Mouse (Mus musculus) hindbrain, embryonic 16.5 days (tissue): ENCODE data around the gene Bcl6. TPM values are rescaled to one million over a fixed set of nuclear protein-coding genes. Genes with fewer than 3 reads are reported as not detected.

Source experiments
- ATAC-seq: fragments of 200-750 bp; cut with Nextera tagmentation; 2 replicates; pipeline ENCODE4 v1.8.0; 2017; ENCODE audit warnings: moderate TSS enrichment, moderate library complexity
- H3K27ac ChIP-seq: fragments of 300-500 bp; sonication (generic); 2 replicates; pipeline ENCODE4 v1.5.1; 2014; ENCODE audit warnings: low read depth, mild to moderate bottlenecking, control low read depth, low read length, moderate library complexity
- H3K27me3 ChIP-seq: fragments of 300-500 bp; sonication (generic); replicated peaks from 2 replicates; pipeline ENCODE4 v1.6.1; 2014; ENCODE audit warnings: low read length; ENCODE audit not compliant: control insufficient read depth, insufficient read depth
- H3K36me3 ChIP-seq: fragments of 300-500 bp; sonication (generic); 2 replicates; pipeline ENCODE4 v1.6.1; 2014; ENCODE audit warnings: mild to moderate bottlenecking, low read length, moderate library complexity, mixed read lengths; ENCODE audit not compliant: control insufficient read depth, insufficient read depth
- H3K4me1 ChIP-seq: fragments of 300-500 bp; sonication (generic); 2 replicates; pipeline ENCODE4 v1.6.1; 2014; ENCODE audit warnings: low read depth, low read length; ENCODE audit not compliant: control insufficient read depth, insufficient read depth
- H3K4me2 ChIP-seq: fragments of 300-500 bp; sonication (generic); 2 replicates; pipeline ENCODE4 v1.6.1; 2014; ENCODE audit warnings: mild to moderate bottlenecking, low read length, control low read depth, moderate library complexity
- H3K4me3 ChIP-seq: fragments of 300-500 bp; sonication (generic); 2 replicates; pipeline ENCODE4 v1.5.1; 2014; ENCODE audit warnings: mild to moderate bottlenecking, low read length, control low read depth, moderate library complexity
- H3K9ac ChIP-seq: fragments of 300-500 bp; sonication (generic); 2 replicates; pipeline ENCODE4 v1.6.1; 2014; ENCODE audit warnings: low read depth, mild to moderate bottlenecking, control low read depth, low read length, moderate library complexity
- H3K9me3 ChIP-seq: fragments of 300-500 bp; sonication (generic); 2 replicates; pipeline ENCODE4 v1.6.1; 2014; ENCODE audit warnings: mild to moderate bottlenecking, low read length, moderate library complexity; ENCODE audit not compliant: control insufficient read depth
- WGBS: fragments of 180-500 bp; shearing (Covaris S2); extraction: QIAGEN DNeasy Blood & Tissue Kit; methylation state at CpG from one replicate; pipeline ENCODE4 v1.1.7; 2014; 5-methylcytosine and 5-hydroxymethylcytosine counted together
- polyA plus RNA-seq: library from polyadenylated mRNA; unstranded; fragments of >200 nt; fragmentation: Nextera tagmentation; extraction: Ambion mirVana; gene quantifications from 2 replicates; pipeline ENCODE4 v1.2.1, GENCODE M21; 2015

Gene Bcl6
- polyA plus RNA-seq, 1 experiment from 2014 or later = 0.79 TPM

- Histone ChIP-seq H3K27ac (no peak overlapping the region), H3K4me3 (no peak overlapping the region), H3K27me3 (no peaks in the 10 kb centered on the region), H3K4me1 (no peaks in the 10 kb centered on the region), H3K4me2 (no peak overlapping the region), H3K9ac (no peak overlapping the region), H3K36me3 (no peaks in the 10 kb centered on the region), H3K9me3 (no peaks in the 10 kb centered on the region)
- no peak for ATAC-seq
- WGBS = 73% methylated on average over 5 of the region's 5 CpGs
These were observed 28.1 kb upstream of the Bcl6 start for GRCm38 (mm10) chr16:24016742-24017141.

GRCm38 (mm10) chr16:24016273-24016672 lies 27.6 kb upstream of the Bcl6 start:
- Histone ChIP-seq H3K36me3 (no peaks in the 10 kb centered on the region), H3K27me3 (no peaks in the 10 kb centered on the region), H3K4me3 (no peak overlapping the region), H3K4me1 (no peaks in the 10 kb centered on the region), H3K9ac (no peak overlapping the region), H3K4me2 (no peak overlapping the region), H3K27ac (no peak overlapping the region), H3K9me3 (no peaks in the 10 kb centered on the region)
- ATAC-seq = no peak
- 52% methylated on average over 6 of the region's 6 CpGs for whole genome bisulfite sequencing

- H3K36me3 ChIP-seq = no peaks in the 10 kb centered on the region
- no peaks in the 10 kb centered on the region for H3K4me1 ChIP-seq
- no peak overlapping the region for H3K4me2 ChIP-seq
- no peak for ATAC-seq
- WGBS = 92% methylated on average over 3 of the region's 3 CpGs
- no peak overlapping the region for H3K27ac ChIP-seq
- no peaks in the 10 kb centered on the region for H3K9me3 ChIP-seq
- no peak overlapping the region for H3K9ac ChIP-seq
- no peaks in the 10 kb centered on the region for H3K27me3 ChIP-seq
- no peak overlapping the region for H3K4me3 ChIP-seq
These were observed 25.7 kb upstream of the Bcl6 start for GRCm38 (mm10) chr16:24014378-24014777.

- H3K27me3 ChIP-seq = no peaks in the 10 kb centered on the region
- H3K4me3 ChIP-seq = no peak overlapping the region
- no peak overlapping the region for H3K27ac ChIP-seq
- H3K4me1 ChIP-seq = no peaks in the 10 kb centered on the region
- no peak overlapping the region for H3K4me2 ChIP-seq
- H3K9ac ChIP-seq = no peak overlapping the region
- WGBS = 56% methylated on average over 3 of the region's 3 CpGs
- no peak for ATAC-seq
- no peaks in the 10 kb centered on the region for H3K9me3 ChIP-seq
- no peaks in the 10 kb centered on the region for H3K36me3 ChIP-seq
These were observed 23.4 kb upstream of the Bcl6 start for GRCm38 (mm10) chr16:24012066-24012465.

- Histone ChIP-seq H3K27me3 (no peaks in the 10 kb centered on the region), H3K36me3 (no peaks in the 10 kb centered on the region), H3K4me3 (no peak overlapping the region), H3K9me3 (no peaks in the 10 kb centered on the region), H3K4me1 (no peaks in the 10 kb centered on the region), H3K9ac (no peak overlapping the region), H3K27ac (no peak overlapping the region), H3K4me2 (no peak overlapping the region)
- 79% methylated on average over 3 of the region's 3 CpGs for WGBS
- no peak for ATAC-seq
These were observed 22.7 kb upstream of the Bcl6 start for GRCm38 (mm10) chr16:24011306-24011705.

- Histone ChIP-seq H3K4me2 (no peak overlapping the region), H3K4me3 (no peak overlapping the region), H3K9me3 (no peaks in the 10 kb centered on the region), H3K36me3 (no peaks in the 10 kb centered on the region), H3K27ac (no peak overlapping the region), H3K4me1 (no peaks in the 10 kb centered on the region), H3K27me3 (no peaks in the 10 kb centered on the region), H3K9ac (no peak overlapping the region)
- ATAC-seq = no peak
- WGBS = 98% methylated on average over 2 of the region's 2 CpGs
These were observed 21.2 kb upstream of the Bcl6 start for GRCm38 (mm10) chr16:24009891-24010290.

GRCm38 (mm10) chr16:24005928-24006327 lies 17.3 kb upstream of the Bcl6 start:
- ATAC-seq = no peak
- WGBS = 88% methylated on average over 8 of the region's 8 CpGs
- no peaks in the 10 kb centered on the region for H3K4me1 ChIP-seq
- no peak overlapping the region for H3K4me2 ChIP-seq
- H3K27me3 ChIP-seq = no peaks in the 10 kb centered on the region
- no peak overlapping the region for H3K27ac ChIP-seq
- H3K4me3 ChIP-seq = no peak overlapping the region
- no peak overlapping the region for H3K9ac ChIP-seq
- no peaks in the 10 kb centered on the region for H3K9me3 ChIP-seq
- no peaks in the 10 kb centered on the region for H3K36me3 ChIP-seq

- no peaks in the 10 kb centered on the region for H3K4me1 ChIP-seq
- no peaks in the 10 kb centered on the region for H3K9me3 ChIP-seq
- 95% methylated on average over 6 of the region's 6 CpGs for WGBS
- no peaks in the 10 kb centered on the region for H3K27me3 ChIP-seq
- no peaks in the 10 kb centered on the region for H3K36me3 ChIP-seq
- H3K27ac ChIP-seq = no peak overlapping the region
- H3K4me3 ChIP-seq = no peak overlapping the region
- no peak overlapping the region for H3K9ac ChIP-seq
- ATAC-seq = no peak
- no peak overlapping the region for H3K4me2 ChIP-seq
These were observed 9.3 kb upstream of the Bcl6 start for GRCm38 (mm10) chr16:23997912-23998311.

GRCm38 (mm10) chr16:23997228-23997627 lies 8.6 kb upstream of the Bcl6 start:
- no peaks in the 10 kb centered on the region for H3K27me3 ChIP-seq
- H3K4me1 ChIP-seq = no peaks in the 10 kb centered on the region
- no peaks in the 10 kb centered on the region for H3K36me3 ChIP-seq
- no peak for ATAC-seq
- 86% methylated on average over 3 of the region's 3 CpGs for WGBS
- H3K9ac ChIP-seq = no peak overlapping the region
- H3K4me3 ChIP-seq = no peak overlapping the region
- no peak overlapping the region for H3K4me2 ChIP-seq
- no peak overlapping the region for H3K27ac ChIP-seq
- H3K9me3 ChIP-seq = no peaks in the 10 kb centered on the region

GRCm38 (mm10) chr16:23996342-23996741 lies 7.7 kb upstream of the Bcl6 start:
- no peak for ATAC-seq
- Histone ChIP-seq H3K27ac (no peak overlapping the region), H3K4me3 (no peak overlapping the region)

More at GRCm38 (mm10) chr16:23996342-23996741, 7.7 kb upstream of the Bcl6 start:
- Histone ChIP-seq H3K9me3 (no peaks in the 10 kb centered on the region), H3K4me2 (no peak overlapping the region), H3K4me1 (no peaks in the 10 kb centered on the region), H3K27me3 (no peaks in the 10 kb centered on the region), H3K36me3 (no peaks in the 10 kb centered on the region), H3K9ac (no peak overlapping the region)
- 88% methylated on average over 7 of the region's 7 CpGs for WGBS
